Mouse (Mus musculus) midbrain, embryonic 10.5 days (tissue): ENCODE measurements around the gene Setd2. TPM values are rescaled to one million over a fixed set of nuclear protein-coding genes. Genes with fewer than 3 reads are reported as not detected.
A peak's percentile ranks its signal among the peaks of the same experiment; 100 is the strongest.

Source experiments
- DNase-seq: peaks from one replicate; pipeline ENCODE4 v3.0.0-alpha.2; 2017; ENCODE audit warnings: low spot score
- H3K27ac ChIP-seq: fragments of 300-500 bp; sonication (generic); replicated peaks from 2 replicates; pipeline ENCODE4 v1.5.1; 2016; ENCODE audit warnings: mild to moderate bottlenecking
- H3K27me3 ChIP-seq: fragments of 300-500 bp; sonication (generic); 2 replicates; pipeline ENCODE4 v1.6.1; 2016; ENCODE audit warnings: low read depth, mild to moderate bottlenecking; ENCODE audit not compliant: poor library complexity, severe bottlenecking
- H3K36me3 ChIP-seq: fragments of 300-500 bp; sonication (generic); 2 replicates; pipeline ENCODE4 v1.6.1; 2016; ENCODE audit warnings: mild to moderate bottlenecking, moderate library complexity
- H3K4me1 ChIP-seq: fragments of 300-500 bp; sonication (generic); 2 replicates; pipeline ENCODE4 v1.6.1; 2016
- H3K4me3 ChIP-seq: fragments of 300-500 bp; sonication (generic); 2 replicates; pipeline ENCODE4 v1.5.1; 2016; ENCODE audit warnings: mild to moderate bottlenecking, moderate library complexity
- H3K9me3 ChIP-seq: fragments of 300-500 bp; sonication (generic); replicated peaks from 2 replicates; pipeline ENCODE4 v1.6.1; 2016; ENCODE audit warnings: mild to moderate bottlenecking
- WGBS: fragments of 180-500 bp; shearing (Covaris S2); methylation state at CpG from one replicate; pipeline ENCODE4 v1.1.7; 2016; 5-methylcytosine and 5-hydroxymethylcytosine counted together
- microRNA-seq: library from miRNA; unstranded; fragments of <30 nt; microRNA quantifications from one replicate; pipeline ENCODE4, GENCODE M21; 2017
- polyA plus RNA-seq: library from polyadenylated mRNA; unstranded; fragments of >200 nt; fragmentation: Nextera tagmentation; extraction: Ambion mirVana; gene quantifications from 2 replicates; pipeline ENCODE4 v1.2.1, GENCODE M21; 2016

Setd2 gene
- polyA plus RNA-seq, 1 experiment from 2014 or later: 31.5 TPM

GRCm38 (mm10) chr9:110660208-110660607 is 127.8 kb downstream of the Setd2 start:
- Histone ChIP-seq H3K27ac (no peak overlapping the region), H3K4me3 (no peak overlapping the region), H3K4me1 (peaks cover 34% of the 10 kb centered on the region), H3K27me3 (no peaks in the 10 kb centered on the region), H3K36me3 (peaks cover 12% of the 10 kb centered on the region), H3K9me3 (no peaks in the 10 kb centered on the region)
- no peak for DNase-seq
- 90% methylated on average over 2 of the region's 2 CpGs for WGBS

GRCm38 (mm10) chr9:110660856-110661612 is 128.6 kb downstream of the Setd2 start:
- WGBS: 86% methylated on average over 7 of the region's 7 CpGs
- no peak for DNase-seq

DNA sequence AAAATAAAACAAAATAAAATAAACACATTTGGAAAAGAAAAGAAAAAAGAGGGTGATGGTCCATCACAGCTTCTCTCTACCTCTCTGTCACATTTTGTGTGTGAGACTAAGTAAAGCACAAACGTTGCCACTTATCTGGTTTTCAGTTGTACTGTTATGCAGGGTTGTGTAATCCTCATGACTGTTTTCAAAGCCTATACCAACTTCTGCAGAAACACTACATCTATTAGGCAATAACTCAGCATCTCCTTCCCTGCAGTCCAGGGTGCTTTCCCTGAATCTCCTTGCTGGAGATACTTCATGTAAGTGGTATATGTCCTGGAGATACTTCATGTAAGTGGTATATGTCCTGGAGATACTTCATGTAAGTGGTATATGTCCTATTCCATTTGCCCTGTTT is 130.4 kb downstream of the Setd2 start:
- DNase-seq: no peak
- peaks cover 12% of the 10 kb centered on the region for H3K36me3 ChIP-seq
- H3K4me1 ChIP-seq: peaks cover 36% of the 10 kb centered on the region
- H3K4me3 ChIP-seq: no peak overlapping the region
- H3K27ac ChIP-seq: no peak overlapping the region
- no peaks in the 10 kb centered on the region for H3K27me3 ChIP-seq
- 86% methylated on average over 1 of the region's 1 CpGs for WGBS
- H3K9me3 ChIP-seq: no peaks in the 10 kb centered on the region

More at GRCm38 (mm10) chr9:110660856-110661612, 128.6 kb downstream of the Setd2 start:
- H3K4me3 ChIP-seq: no peak overlapping the region
- no peaks in the 10 kb centered on the region for H3K27me3 ChIP-seq
- H3K9me3 ChIP-seq: no peaks in the 10 kb centered on the region
- H3K4me1 ChIP-seq: peaks cover 31% of the 10 kb centered on the region
- no peak overlapping the region for H3K27ac ChIP-seq
- H3K36me3 ChIP-seq: peaks cover 12% of the 10 kb centered on the region

GRCm38 (mm10) chr9:110665912-110666311 is 133.5 kb downstream of the Setd2 start:
- no peaks in the 10 kb centered on the region for H3K36me3 ChIP-seq
- WGBS: 38% methylated on average over 4 of the region's 4 CpGs
- H3K4me3 ChIP-seq: no peak overlapping the region; the same call in 1 of the 2 replicates
- H3K27me3 ChIP-seq: no peaks in the 10 kb centered on the region
- H3K9me3 ChIP-seq: no peaks in the 10 kb centered on the region
- peak overlapping the region; percentile 55 for H3K27ac ChIP-seq
- DNase-seq: no peak
- peaks cover 32% of the 10 kb centered on the region for H3K4me1 ChIP-seq

DNA sequence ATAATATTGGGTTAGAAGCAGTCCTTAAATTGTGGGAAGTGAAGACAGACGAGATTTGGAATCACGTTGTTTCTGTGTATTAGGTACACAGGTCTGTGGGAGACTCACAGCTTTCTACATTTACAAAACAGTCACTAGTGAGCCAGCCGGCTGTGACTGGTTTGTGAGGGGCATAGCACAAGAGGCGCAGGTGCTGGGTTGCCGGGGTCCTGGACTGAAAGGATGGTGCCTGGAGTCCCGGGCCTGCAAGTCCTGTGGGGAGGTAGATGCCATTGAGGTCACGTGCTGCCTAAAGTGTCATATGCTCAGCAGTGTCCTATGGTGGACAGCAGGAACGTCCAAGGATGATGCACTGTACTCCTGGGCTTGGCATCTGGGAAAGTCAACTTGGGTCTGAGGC is 134.0 kb downstream of the Setd2 start:
- 39% methylated on average over 8 of the region's 8 CpGs for WGBS
- Histone ChIP-seq H3K36me3 (no peaks in the 10 kb centered on the region), H3K4me1 (peaks cover 32% of the 10 kb centered on the region), H3K27me3 (no peaks in the 10 kb centered on the region), H3K27ac (peak overlapping the region; percentile 55), H3K9me3 (no peaks in the 10 kb centered on the region), H3K4me3 (no peak overlapping the region)
- no peak for DNase-seq

- WGBS: 84% methylated on average over 4 of the region's 4 CpGs
- no peaks in the 10 kb centered on the region for H3K27me3 ChIP-seq
- peaks cover 34% of the 10 kb centered on the region for H3K4me1 ChIP-seq
- DNase-seq: no peak
- H3K4me3 ChIP-seq: no peak overlapping the region
- no peak overlapping the region for H3K27ac ChIP-seq
- H3K9me3 ChIP-seq: no peaks in the 10 kb centered on the region
- H3K36me3 ChIP-seq: no peaks in the 10 kb centered on the region
Observed at GRCm38 (mm10) chr9:110667219-110667836, 134.9 kb downstream of the Setd2 start.

Small RNA genes lying within 50 kb of the gene (microRNA-seq; reads per million reads assigned to microRNA genes)
- not detected for gene Mir8107

Other genes starting within 250 kb of the Setd2 start
- 45.1 and 45.6 TPM in 2 replicates for gene Elp6, start 227.4 kb upstream of the Setd2 start, polyA plus RNA-seq
- 38.7 and 40.3 TPM in 2 replicates for gene Scap, start 199.3 kb upstream of the Setd2 start, polyA plus RNA-seq
- gene Ptpn23, start 124.4 kb upstream of the Setd2 start, polyA plus RNA-seq: 14.2 and 16.6 TPM in 2 replicates
- 0.12 TPM in 1 of 2 replicates, not detected in the other for gene Ngp, start 112.8 kb upstream of the Setd2 start, polyA plus RNA-seq
- gene Klhl18, start 55.9 kb upstream of the Setd2 start, polyA plus RNA-seq: 9.1 and 10.8 TPM in 2 replicates
- 1.1 and 1.3 TPM in 2 replicates for gene Kif9, start 55.6 kb upstream of the Setd2 start, polyA plus RNA-seq
- gene Nradd, start 91.9 kb downstream of the Setd2 start, polyA plus RNA-seq: 36.8 and 45.4 TPM in 2 replicates
- 1.3 and 1.4 TPM in 2 replicates for gene Nbeal2, start 121.6 kb downstream of the Setd2 start, polyA plus RNA-seq
- gene Ccdc12, start 123.9 kb downstream of the Setd2 start, polyA plus RNA-seq: 176 and 189 TPM in 2 replicates
- 0.36 and 0.51 TPM in 2 replicates for gene Myl3, start 209.3 kb downstream of the Setd2 start, polyA plus RNA-seq
- 30.9 and 33.9 TPM in 2 replicates for gene Pth1r, start 214.5 kb downstream of the Setd2 start, polyA plus RNA-seq